Mouse (Mus musculus): ENCODE measurements around the gene 2700097O09Rik. TPM values are rescaled to one million over a fixed set of nuclear protein-coding genes. Genes with fewer than 3 reads are reported as not detected.
A peak's percentile ranks its signal among the peaks of the same experiment; 100 is the strongest.
"Not testable (repeated sequence)": the region's sequence is repeated elsewhere in the genome, so short reads cannot be mapped to it uniquely, and the experiment has no call there.

Gene 2700097O09Rik
- total RNA-seq (2012; rRNA removed) (16.9 and 18.3 TPM in 2 replicates), polyA plus RNA-seq (2012; ENCODE audit: insufficient read depth in 1 of 2, insufficient read length in 2 of 2, low read depth in 1 of 2, low replicate concordance in 2 of 2, missing spikeins in 1 of 2) (10 to 100 TPM in 1 of 2 experiments, not detected in 1; 14.6 TPM)

- peak within 1 kb of the TSS; percentile 92 for H3K9ac ChIP-seq (ENCODE audit: control insufficient read depth, low read depth, low read length, poor library complexity, severe bottlenecking)
- not testable (repeated sequence) for H3K27me3 ChIP-seq (ENCODE audit: control insufficient read depth in 1 of 2, insufficient read depth in 2 of 2, low read length in 2 of 2); H3K4me1 ChIP-seq (ENCODE audit: control insufficient read depth in 1 of 2, insufficient read depth in 2 of 2, low read length in 2 of 2); H3K9me3 ChIP-seq (replicated peaks; ENCODE audit: insufficient read depth, low read length); H3K36me3 ChIP-seq (ENCODE audit: control insufficient read depth in 1 of 2, insufficient read depth in 2 of 2, low read length in 2 of 2)
- peak within 1 kb of the TSS; percentile 92 to 93 for H3K4me3 ChIP-seq (ENCODE audit: control insufficient read depth in 1 of 2, insufficient read depth in 1 of 2, low read depth in 2 of 2, low read length in 2 of 2)
- DNase-seq (ENCODE audit: low read depth, low spot score), result peak; percentile 95
- H3K79me2 ChIP-seq (ENCODE audit: control insufficient read depth, insufficient read depth, low read length, poor library complexity), result peaks cover 25% of the 10 kb centered on the region
- TF ChIP-seq MAZ (IDR thresholded peaks at IDR 0.05; ENCODE audit: low read depth, low read length), result 0 out of 2 replicates have a peak, but pooled peaks have one; percentile 25
- TF ChIP-seq CHD2 (IDR thresholded peaks at IDR 0.05; ENCODE audit: low read length), result peak; percentile 18; the same call in 1 of the 2 replicates
- TF ChIP-seq TBP (IDR thresholded peaks at IDR 0.05; ENCODE audit: low read depth, low read length), result peak; percentile 15
- TF ChIP-seq ELF1 (IDR thresholded peaks at IDR 0.05; ENCODE audit: low read depth, low read length), result peak; percentile 59
- peak; percentile 16 to 71; a peak in 1 of 4 replicates for TF ChIP-seq POLR2A (IDR thresholded peaks at IDR 0.05; ENCODE audit: control insufficient read depth in 1 of 2, insufficient read depth in 1 of 2, low read depth in 1 of 2, low read length in 2 of 2, poor library complexity in 1 of 2)
- peak; percentile 65 for TF ChIP-seq SIN3A (IDR thresholded peaks at IDR 0.05; ENCODE audit: low read length)
- TF ChIP-seq ETS1 (IDR thresholded peaks at IDR 0.05; ENCODE audit: low read depth, low read length), result peak; percentile 51; the same call in 1 of the 2 replicates
- TF ChIP-seq MAX (IDR thresholded peaks at IDR 0.05; ENCODE audit: low read length), result peak; percentile 4; the same call in 1 of the 2 replicates
- TF ChIP-seq HCFC1 (IDR thresholded peaks at IDR 0.05; ENCODE audit: low read depth, low read length), result peak; percentile 83
- peak; percentile 36 for TF ChIP-seq NELFE (IDR thresholded peaks at IDR 0.05; ENCODE audit: low read depth, low read length)
- peak; percentile 75 for TF ChIP-seq NRF1 (IDR thresholded peaks at IDR 0.05; ENCODE audit: insufficient read depth, low read depth, low read length, poor library complexity, severe bottlenecking)
- peak within 1 kb of the TSS; percentile 96 for H3K27ac ChIP-seq (ENCODE audit: control insufficient read depth, low read depth, low read length)
Measured at GRCm38 (mm10) chr12:55079726-55080600, at the start of gene 2700097O09Rik, which contains the start of gene Srp54a. 2700097O09Rik (minus strand) TSS chr12:55080110. Srp54a (plus strand) TSS chr12:55080262.

- not testable (repeated sequence) for H3K27ac ChIP-seq (ENCODE audit: control insufficient read depth, low read depth, low read length); H3K9me3 ChIP-seq (replicated peaks; ENCODE audit: insufficient read depth, low read length); DNase-seq (ENCODE audit: low read depth, low spot score); H3K4me3 ChIP-seq (ENCODE audit: control insufficient read depth in 1 of 2, insufficient read depth in 1 of 2, low read depth in 2 of 2, low read length in 2 of 2); H3K9ac ChIP-seq (ENCODE audit: control insufficient read depth, low read depth, low read length, poor library complexity, severe bottlenecking); H3K36me3 ChIP-seq (ENCODE audit: control insufficient read depth in 1 of 2, insufficient read depth in 2 of 2, low read length in 2 of 2); H3K79me2 ChIP-seq (ENCODE audit: control insufficient read depth, insufficient read depth, low read length, poor library complexity); H3K27me3 ChIP-seq (ENCODE audit: control insufficient read depth in 1 of 2, insufficient read depth in 2 of 2, low read length in 2 of 2); H3K4me1 ChIP-seq (ENCODE audit: control insufficient read depth in 1 of 2, insufficient read depth in 2 of 2, low read length in 2 of 2)
Measured at GRCm38 (mm10) chr12:55124731-55125130, 44.8 kb upstream of the 2700097O09Rik start.

GRCm38 (mm10) chr12:55124242-55124641, 44.3 kb upstream of the 2700097O09Rik start, which contains the start of gene Fam177a:
Fam177a (plus strand) TSS chr12:55124469.
- H3K9ac ChIP-seq (ENCODE audit: control insufficient read depth, low read depth, low read length, poor library complexity, severe bottlenecking); H3K4me1 ChIP-seq (ENCODE audit: control insufficient read depth in 1 of 2, insufficient read depth in 2 of 2, low read length in 2 of 2); H3K9me3 ChIP-seq (replicated peaks; ENCODE audit: insufficient read depth, low read length); H3K27me3 ChIP-seq (ENCODE audit: control insufficient read depth in 1 of 2, insufficient read depth in 2 of 2, low read length in 2 of 2); H3K4me3 ChIP-seq (ENCODE audit: control insufficient read depth in 1 of 2, insufficient read depth in 1 of 2, low read depth in 2 of 2, low read length in 2 of 2); H3K27ac ChIP-seq (ENCODE audit: control insufficient read depth, low read depth, low read length); H3K79me2 ChIP-seq (ENCODE audit: control insufficient read depth, insufficient read depth, low read length, poor library complexity); H3K36me3 ChIP-seq (ENCODE audit: control insufficient read depth in 1 of 2, insufficient read depth in 2 of 2, low read length in 2 of 2); DNase-seq (ENCODE audit: low read depth, low spot score): not testable (repeated sequence)

GRCm38 (mm10) chr12:55112616-55113015, 32.7 kb upstream of the 2700097O09Rik start:
- not testable (repeated sequence) for H3K27me3 ChIP-seq (ENCODE audit: control insufficient read depth in 1 of 2, insufficient read depth in 2 of 2, low read length in 2 of 2); H3K4me1 ChIP-seq (ENCODE audit: control insufficient read depth in 1 of 2, insufficient read depth in 2 of 2, low read length in 2 of 2); H3K79me2 ChIP-seq (ENCODE audit: control insufficient read depth, insufficient read depth, low read length, poor library complexity); H3K9ac ChIP-seq (ENCODE audit: control insufficient read depth, low read depth, low read length, poor library complexity, severe bottlenecking); H3K27ac ChIP-seq (ENCODE audit: control insufficient read depth, low read depth, low read length); H3K4me3 ChIP-seq (ENCODE audit: control insufficient read depth in 1 of 2, insufficient read depth in 1 of 2, low read depth in 2 of 2, low read length in 2 of 2); H3K9me3 ChIP-seq (replicated peaks; ENCODE audit: insufficient read depth, low read length); H3K36me3 ChIP-seq (ENCODE audit: control insufficient read depth in 1 of 2, insufficient read depth in 2 of 2, low read length in 2 of 2); DNase-seq (ENCODE audit: low read depth, low spot score)

GRCm38 (mm10) chr12:55092127-55092526, 12.2 kb upstream of the 2700097O09Rik start:
- not testable (repeated sequence) for H3K27ac ChIP-seq (ENCODE audit: control insufficient read depth, low read depth, low read length); H3K79me2 ChIP-seq (ENCODE audit: control insufficient read depth, insufficient read depth, low read length, poor library complexity); H3K36me3 ChIP-seq (ENCODE audit: control insufficient read depth in 1 of 2, insufficient read depth in 2 of 2, low read length in 2 of 2); DNase-seq (ENCODE audit: low read depth, low spot score); H3K9me3 ChIP-seq (replicated peaks; ENCODE audit: insufficient read depth, low read length); H3K27me3 ChIP-seq (ENCODE audit: control insufficient read depth in 1 of 2, insufficient read depth in 2 of 2, low read length in 2 of 2); H3K4me3 ChIP-seq (ENCODE audit: control insufficient read depth in 1 of 2, insufficient read depth in 1 of 2, low read depth in 2 of 2, low read length in 2 of 2); H3K9ac ChIP-seq (ENCODE audit: control insufficient read depth, low read depth, low read length, poor library complexity, severe bottlenecking); H3K4me1 ChIP-seq (ENCODE audit: control insufficient read depth in 1 of 2, insufficient read depth in 2 of 2, low read length in 2 of 2)

Data from MEL (cell line).